Comparison of ENCODE assay signal across 9 mouse cellular contexts in genomic region chr1:63995137-63995492, GRCm38 (mm10).
DNase-seq lines count a peak whose midpoint lies in the region; ATAC-seq and TF ChIP-seq lines count a peak whose summit lies in the region.
"Had no signal": no experiment of that assay in that cellular context is flagged by ENCODE, and none has a peak within 500 bp of the region (broad histone marks: within the 10 kb centered on the region; RNA-seq: fewer than 3 reads in every experiment).

No protein-coding gene starts in this region.

- no peak for TF ChIP-seq POLR2A in brain, embryonic 14.5 days (IDR thresholded peaks at IDR 0.05; ENCODE audit: borderline replicate concordance, extremely low read depth, insufficient read depth, insufficient read length, poor library complexity, severe bottlenecking)

- no peak for DNase-seq in kidney, adult 18-20 months
- DNase-seq in brain, embryonic 14.5 days (ENCODE audit: low read depth): peak; percentile 43
- no peak for DNase-seq in forebrain, postnatal 0 days
- no peak for DNase-seq in adrenal gland, adult 2 months
- DNase-seq in right cerebral cortex, postnatal 25 days: no peak
- DNase-seq in adrenal gland, adult (ENCODE audit: inconsistent age in 2 of 2, low spot score in 1 of 2): no peak

- H3K27me3 ChIP-seq in kidney, embryonic 16.5 days (ENCODE audit: insufficient read depth, low read length): no peaks in the 10 kb centered on the region
- H3K27me3 ChIP-seq in forebrain, postnatal 0 days (ENCODE audit: insufficient read depth, low read length): no peaks in the 10 kb centered on the region
- peaks cover 4% of the 10 kb centered on the region; the same call in 1 of the 2 replicates for H3K27me3 ChIP-seq in midbrain, embryonic 13.5 days

- H3K9me3 ChIP-seq in kidney, embryonic 16.5 days (ENCODE audit: low read length): no peaks in the 10 kb centered on the region
- no peaks in the 10 kb centered on the region for H3K9me3 ChIP-seq in forebrain, postnatal 0 days (ENCODE audit: low read length)
- no peaks in the 10 kb centered on the region for H3K9me3 ChIP-seq in midbrain, embryonic 13.5 days

- H3K4me3 ChIP-seq in kidney, embryonic 16.5 days (ENCODE audit: low read length): no peak overlapping the region
- H3K4me3 ChIP-seq in forebrain, postnatal 0 days (ENCODE audit: low read depth, low read length): no peak overlapping the region
- no peak overlapping the region for H3K4me3 ChIP-seq in midbrain, embryonic 13.5 days (replicated peaks)

- peak overlapping the region; percentile 38; the same call in 1 of the 2 replicates for H3K4me2 ChIP-seq in kidney, embryonic 16.5 days (replicated peaks; ENCODE audit: low read depth, low read length)
- H3K4me2 ChIP-seq in forebrain, postnatal 0 days (ENCODE audit: low read depth): 0 out of 2 replicates have a peak overlapping the region, but pooled peaks have one; percentile 15
- no peak overlapping the region; the same call in 1 of the 2 replicates for H3K4me2 ChIP-seq in midbrain, embryonic 13.5 days (replicated peaks)

- peak overlapping the region; percentile 25 for H3K27ac ChIP-seq in kidney, embryonic 16.5 days (ENCODE audit: low read length)
- peak overlapping the region; percentile 65; the same call in 1 of the 2 replicates for H3K27ac ChIP-seq in forebrain, postnatal 0 days (ENCODE audit: low read depth, low read length)
- peak overlapping the region; percentile 74 for H3K27ac ChIP-seq in midbrain, embryonic 13.5 days
- H3K27ac ChIP-seq: liver, embryonic 14.5 days had no signal

- H3K9ac ChIP-seq in kidney, embryonic 16.5 days (replicated peaks; ENCODE audit: low read length): peak overlapping the region; percentile 32; the same call in 1 of the 2 replicates
- no peak overlapping the region for H3K9ac ChIP-seq in forebrain, postnatal 0 days
- H3K9ac ChIP-seq in midbrain, embryonic 13.5 days (replicated peaks): no peak overlapping the region
- H3K9ac ChIP-seq: liver, embryonic 14.5 days had no signal

- ATAC-seq in kidney, embryonic 16.5 days (ENCODE audit: low FRiP score, low TSS enrichment): no peak
- peak; percentile 44; the same call in 1 of the 2 replicates for ATAC-seq in forebrain, postnatal 0 days
- ATAC-seq in midbrain, embryonic 13.5 days: 0 out of 2 replicates have a peak, but pooled peaks have one; percentile 27

- H3K36me3 ChIP-seq in kidney, embryonic 16.5 days (ENCODE audit: insufficient read depth, low read length): no peaks in the 10 kb centered on the region
- no peaks in the 10 kb centered on the region for H3K36me3 ChIP-seq in forebrain, postnatal 0 days (ENCODE audit: insufficient read depth)
- no peaks in the 10 kb centered on the region for H3K36me3 ChIP-seq in midbrain, embryonic 13.5 days

- H3K4me1 ChIP-seq in kidney, embryonic 16.5 days (ENCODE audit: insufficient read depth, low read length): peaks cover 24% of the 10 kb centered on the region
- peaks cover 22% of the 10 kb centered on the region; the same call in 1 of the 2 replicates for H3K4me1 ChIP-seq in forebrain, postnatal 0 days (ENCODE audit: insufficient read depth)
- peaks cover 31% of the 10 kb centered on the region for H3K4me1 ChIP-seq in midbrain, embryonic 13.5 days (replicated peaks)

- 57% methylated on average over 5 of the region's 5 CpGs for WGBS in kidney, embryonic 16.5 days
- WGBS in forebrain, postnatal 0 days: 23% methylated on average over 5 of the region's 5 CpGs
- WGBS in midbrain, embryonic 13.5 days: 67% methylated on average over 5 of the region's 5 CpGs

- TF ChIP-seq CTCF in brain, embryonic 14.5 days (IDR thresholded peaks at IDR 0.05; ENCODE audit: borderline replicate concordance, extremely low read depth, insufficient read depth, insufficient read length): no peak
- no peak for TF ChIP-seq CTCF in forebrain, postnatal 0 days (IDR thresholded peaks at IDR 0.05; ENCODE audit: low read depth)
